Mouse (Mus musculus): ENCODE results near the gene Eef1e1.
"Not testable (repeated sequence)": the region's sequence is repeated elsewhere in the genome, so short reads cannot be mapped to it uniquely, and the experiment has no call there.

Gene Eef1e1

DNA sequence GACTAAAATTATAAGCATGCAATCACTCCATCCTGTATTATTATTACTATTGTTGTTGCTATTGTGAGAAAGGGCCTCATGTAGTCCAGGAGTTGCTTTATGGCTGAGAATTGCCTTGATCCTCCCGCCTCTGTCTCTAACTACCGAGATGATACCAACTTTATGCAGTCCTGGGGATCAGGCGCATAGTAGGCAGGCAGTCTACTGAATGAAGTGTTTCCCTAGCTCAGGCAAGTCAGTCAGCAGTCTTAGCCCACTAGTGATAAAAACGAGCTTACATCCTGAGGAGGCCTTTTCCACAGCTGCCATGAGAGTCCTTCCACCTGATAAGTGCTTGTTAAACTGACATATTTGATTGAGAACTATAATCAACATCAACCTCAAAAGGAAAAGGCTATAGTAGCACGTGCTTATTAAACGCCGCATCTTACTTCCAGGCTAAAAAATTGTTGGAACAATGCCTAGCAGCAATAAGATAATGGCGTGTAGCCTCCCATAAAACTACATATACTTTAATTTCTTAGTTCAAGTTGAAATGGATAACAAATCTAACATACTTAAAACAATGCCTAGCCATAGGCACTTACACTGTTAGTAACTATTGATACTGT lies 34.5 kb downstream of the Eef1e1 start:
- DNase-seq: no peak

DNA sequence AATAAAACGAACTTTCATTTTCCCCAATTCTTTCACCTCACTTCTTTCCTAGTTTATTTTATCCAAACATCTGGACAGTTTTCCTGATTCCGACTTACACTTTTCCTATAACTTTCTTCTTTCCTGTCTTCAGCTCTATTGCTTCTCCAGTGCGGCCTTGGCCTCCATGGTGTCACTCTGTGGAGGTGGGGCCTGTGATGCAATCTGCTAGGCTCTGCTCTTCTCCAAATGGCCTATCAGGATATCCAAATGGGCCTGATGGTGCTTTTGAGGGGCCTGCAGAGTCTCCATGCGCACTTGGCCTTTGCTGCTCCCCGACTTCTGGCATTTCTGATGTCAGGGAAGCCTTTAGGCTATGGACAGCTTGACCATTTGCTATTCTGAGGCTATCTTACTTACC lies 35.6 kb downstream of the Eef1e1 start:
- no peak for DNase-seq

DNA sequence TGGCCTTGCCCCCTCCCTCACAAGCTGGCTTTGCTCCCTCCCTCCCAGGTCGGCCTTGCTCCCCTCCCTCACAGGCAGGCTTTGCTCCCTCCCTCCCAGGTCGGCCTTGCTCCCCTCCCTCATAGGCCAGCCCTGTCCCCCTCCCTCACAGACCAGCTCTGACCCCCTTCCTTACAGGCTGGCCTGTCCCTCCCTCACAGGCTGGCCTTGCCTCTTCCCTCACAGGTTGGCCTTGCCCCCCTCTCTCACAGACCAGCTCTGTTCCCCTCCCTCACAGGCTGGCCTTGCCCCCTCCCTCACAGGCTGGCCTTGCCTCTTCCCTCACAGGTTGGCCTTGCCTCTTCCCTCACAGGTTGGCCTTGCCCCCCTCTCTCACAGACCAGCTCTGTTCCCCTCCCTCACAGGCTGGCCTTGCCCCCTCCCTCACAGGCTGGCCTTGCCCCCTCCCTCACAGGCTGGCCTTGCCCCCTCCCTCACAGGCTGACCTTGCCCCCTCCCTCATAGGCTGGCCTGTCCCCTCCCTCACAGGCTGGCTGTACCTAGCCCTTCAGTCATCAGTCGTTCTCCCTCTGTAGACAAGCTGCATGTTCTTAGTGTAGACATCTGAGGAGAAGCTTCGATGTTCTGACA lies 40.7 kb downstream of the Eef1e1 start:
- not testable (repeated sequence) for DNase-seq

DNA sequence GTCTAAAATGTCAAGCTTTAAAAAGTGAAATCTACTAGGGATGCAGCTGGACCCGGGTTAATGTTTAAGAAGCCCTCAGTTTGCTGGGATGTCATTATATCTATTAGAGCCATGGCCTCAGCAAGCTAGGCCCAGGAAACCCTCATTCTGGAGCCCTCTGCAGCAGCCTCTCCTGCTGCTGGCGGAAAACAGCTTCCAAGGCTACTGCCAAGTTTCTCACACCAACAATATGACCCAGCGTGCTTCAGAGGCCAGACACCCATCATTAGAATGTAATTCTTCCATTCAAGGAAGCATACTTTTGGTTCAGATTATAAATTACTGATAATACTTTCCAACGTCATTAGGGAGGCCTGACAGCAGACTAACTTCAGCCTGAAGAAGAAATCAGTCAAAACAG lies 42.0 kb downstream of the Eef1e1 start:
- DNase-seq: peak; percentile 43

DNA sequence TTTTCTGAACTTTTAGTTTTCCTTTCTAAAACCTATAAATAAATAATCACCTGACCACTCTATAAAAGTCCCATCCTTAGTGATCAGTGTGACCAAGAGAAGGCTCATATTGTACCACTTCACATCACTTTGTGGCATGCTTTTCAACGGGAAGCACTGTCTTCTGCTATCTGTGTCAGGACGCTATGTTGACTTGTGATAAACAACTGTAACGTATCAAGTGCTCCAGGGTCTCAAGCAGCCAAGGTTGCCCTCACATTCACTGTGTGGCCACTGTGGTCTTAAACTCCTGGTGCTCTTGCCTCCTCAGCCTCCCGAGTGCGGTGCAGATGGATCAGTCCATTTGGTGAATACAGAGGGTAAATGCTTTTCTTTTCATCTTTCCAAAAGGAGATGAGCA lies 43.2 kb downstream of the Eef1e1 start:
- DNase-seq: no peak

DNA sequence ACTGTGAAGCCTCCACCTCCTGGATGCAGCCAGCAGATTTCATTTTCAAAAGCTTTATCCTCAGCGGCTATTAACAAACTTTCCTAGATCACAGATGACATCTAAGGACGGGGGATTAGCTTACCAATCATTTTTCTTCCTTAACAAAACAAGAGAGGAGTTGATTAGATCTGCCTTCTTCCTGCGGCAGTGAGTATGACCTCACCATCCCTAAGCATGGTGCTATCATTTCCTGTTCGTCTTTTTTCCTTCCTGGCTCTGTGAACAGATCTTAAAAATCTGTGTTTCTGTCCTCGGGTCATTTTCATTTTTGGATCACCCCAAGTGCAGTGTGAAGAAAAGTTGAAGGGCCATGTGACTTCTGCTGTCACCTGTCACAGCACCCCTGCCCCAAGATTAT lies 44.6 kb downstream of the Eef1e1 start:
- no peak for DNase-seq

DNA sequence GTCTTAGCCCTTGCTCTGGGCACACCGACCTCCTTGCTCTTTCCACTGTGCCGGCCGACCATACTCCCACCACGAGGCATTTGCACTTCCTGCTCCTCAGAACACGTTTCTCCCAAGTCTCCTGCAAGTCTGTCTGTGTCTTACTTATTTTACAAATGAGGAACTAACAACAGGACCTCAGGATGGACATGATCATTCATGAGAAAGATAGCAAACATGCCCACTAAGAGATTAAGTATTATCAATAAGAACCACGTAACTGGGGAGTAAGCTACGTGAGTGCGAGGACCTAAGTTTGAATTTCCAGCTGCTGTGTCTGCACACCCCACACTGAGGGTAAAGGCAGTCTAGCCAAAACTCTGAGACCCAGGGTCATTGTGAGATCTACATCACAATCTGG lies 45.3 kb downstream of the Eef1e1 start:
- no peak for DNase-seq

DNA sequence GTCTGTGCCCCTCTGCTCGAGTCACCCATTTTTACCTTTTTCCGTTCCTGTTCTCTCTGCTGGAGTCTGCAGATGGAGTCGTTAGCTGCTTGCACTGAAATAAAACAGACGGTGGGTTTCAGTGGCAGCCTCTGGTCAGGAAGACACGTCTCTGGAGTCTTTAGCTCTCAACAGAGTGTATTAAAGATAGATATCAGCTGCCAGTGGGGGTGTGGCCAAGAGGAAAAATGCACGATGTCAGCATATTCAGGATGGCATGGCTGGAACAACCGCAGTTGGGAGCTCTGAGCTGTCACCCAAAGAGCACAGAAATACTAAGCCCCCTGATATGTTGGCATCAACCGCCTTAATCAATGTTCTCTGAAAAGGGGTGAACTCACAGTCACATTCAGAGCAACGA lies 46.2 kb downstream of the Eef1e1 start:
- peak; percentile 65 for DNase-seq

DNA sequence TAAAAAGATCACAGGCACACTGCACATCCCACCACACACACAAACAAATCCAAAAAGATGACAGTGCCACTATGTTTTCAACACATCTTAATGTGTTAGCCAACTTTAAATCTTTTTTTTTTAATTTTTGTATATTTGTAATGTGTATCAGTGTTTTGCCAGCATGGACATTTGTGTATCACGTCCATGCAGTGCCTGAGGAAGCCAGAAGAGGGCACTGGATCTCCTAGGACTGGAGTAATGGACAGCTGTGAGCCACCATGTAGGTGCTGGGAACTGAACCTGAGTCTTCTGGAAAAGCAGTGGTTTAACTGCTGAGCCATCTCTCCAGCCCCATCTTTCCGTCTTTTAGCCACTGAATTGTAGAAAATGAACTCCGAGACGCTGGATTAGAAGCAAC lies 46.7 kb downstream of the Eef1e1 start:
- no peak for DNase-seq

DNA sequence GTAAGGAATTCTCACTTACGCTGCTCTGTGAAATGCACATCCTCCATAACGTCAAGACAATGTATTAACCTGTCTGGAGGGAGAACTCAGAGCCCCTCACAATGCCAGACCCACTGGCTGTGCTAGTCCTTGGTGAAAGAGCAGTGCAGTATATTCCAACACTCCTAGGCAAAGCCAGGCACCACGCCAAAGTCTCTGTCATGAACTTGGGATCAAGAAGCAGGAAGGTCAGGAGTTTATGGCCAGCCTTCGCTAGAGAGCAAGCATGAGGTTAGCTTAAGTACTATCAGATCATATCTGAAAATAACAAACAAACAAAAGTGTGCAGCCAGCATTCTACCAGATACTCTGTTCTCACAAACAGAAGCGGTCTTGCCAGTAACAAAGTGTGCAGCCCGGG lies 48.5 kb downstream of the Eef1e1 start:
- peak; percentile 77 for DNase-seq

DNA sequence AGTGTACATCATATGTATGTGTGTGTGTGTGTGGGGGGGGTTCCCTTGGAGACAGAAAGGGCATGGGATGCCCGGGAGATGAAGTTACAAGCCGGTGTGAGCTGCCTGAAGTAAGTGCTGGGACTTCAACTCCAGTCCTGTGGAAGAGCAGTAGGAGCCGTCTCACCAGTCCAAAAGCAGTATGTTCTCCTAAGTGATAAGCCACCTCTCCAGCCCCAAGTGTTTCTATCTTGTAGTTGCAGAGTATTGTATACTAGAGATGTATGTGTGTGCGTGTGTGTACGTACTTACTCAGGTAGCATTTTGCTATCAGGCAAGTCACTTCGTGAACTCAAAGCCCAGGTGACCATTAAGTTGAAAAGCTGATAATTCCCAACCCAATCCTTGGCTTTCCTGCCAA lies 51.7 kb downstream of the Eef1e1 start:
- DNase-seq: no peak

DNA sequence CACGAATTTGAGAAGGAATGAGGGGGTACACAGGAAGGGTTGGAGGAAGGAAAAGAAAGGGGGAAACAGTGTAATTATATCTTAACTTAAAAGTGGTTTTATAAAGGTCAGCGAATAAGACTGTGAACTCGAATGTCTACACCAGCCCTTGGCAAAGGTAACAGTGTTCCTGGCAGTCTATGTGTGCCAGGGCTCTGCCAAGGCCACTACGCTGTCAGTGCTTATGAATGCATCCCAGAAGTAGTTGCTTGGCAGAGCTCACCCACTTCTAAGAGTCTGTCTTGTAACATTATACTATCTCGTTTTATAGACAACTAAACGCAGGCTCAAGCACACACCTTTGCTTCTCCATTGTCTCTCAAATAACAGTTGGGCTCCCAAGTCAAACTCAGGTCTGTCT lies 53.5 kb downstream of the Eef1e1 start:
- no peak for DNase-seq

DNA sequence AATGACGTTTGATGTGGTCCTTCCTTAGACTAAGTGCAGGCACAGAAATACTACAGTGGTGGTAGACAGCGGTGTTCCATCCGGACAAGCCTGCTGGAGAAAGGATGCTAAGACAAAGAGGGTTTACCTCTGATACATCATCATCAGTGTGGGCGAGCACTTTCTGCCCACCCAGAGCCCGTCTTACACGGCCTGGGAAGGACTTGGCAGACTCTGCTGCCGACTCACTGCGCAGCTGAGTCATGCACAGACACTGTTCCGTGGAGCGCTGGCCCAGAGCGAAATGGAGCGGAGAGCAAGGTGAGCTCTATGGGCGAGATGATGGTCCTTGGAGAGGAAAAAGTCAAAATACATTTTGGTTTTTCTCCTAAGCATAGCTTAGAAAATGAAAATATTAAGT lies 55.9 kb downstream of the Eef1e1 start:
- no peak for DNase-seq

DNA sequence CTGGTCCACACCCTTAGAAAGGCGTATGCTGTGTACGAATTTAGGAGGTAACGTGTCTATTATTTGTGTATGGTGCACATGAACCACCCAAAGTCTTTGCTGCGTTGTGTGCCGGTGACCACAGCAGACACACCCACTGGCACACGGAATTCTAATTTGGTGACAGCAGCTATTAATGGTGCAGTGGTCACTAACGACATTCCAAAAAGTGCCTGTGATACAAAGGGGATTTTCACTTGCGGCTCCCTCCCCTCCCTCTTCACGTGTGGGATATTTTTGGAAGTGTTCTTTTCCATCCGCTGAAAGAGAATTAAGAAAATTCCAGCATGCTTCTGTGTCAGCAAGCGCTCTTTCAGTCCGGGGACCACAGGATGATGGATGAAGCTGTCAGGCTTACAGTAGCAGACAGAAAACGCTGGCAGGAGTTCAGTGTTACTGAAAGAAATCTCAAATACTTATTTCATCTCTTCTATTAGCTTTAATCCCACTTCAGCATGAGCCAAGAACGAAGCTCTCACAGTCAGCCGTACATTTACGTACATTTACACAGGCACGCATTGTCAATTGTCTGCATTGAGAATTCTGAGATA lies 56.5 kb downstream of the Eef1e1 start:
- no peak for DNase-seq

DNA sequence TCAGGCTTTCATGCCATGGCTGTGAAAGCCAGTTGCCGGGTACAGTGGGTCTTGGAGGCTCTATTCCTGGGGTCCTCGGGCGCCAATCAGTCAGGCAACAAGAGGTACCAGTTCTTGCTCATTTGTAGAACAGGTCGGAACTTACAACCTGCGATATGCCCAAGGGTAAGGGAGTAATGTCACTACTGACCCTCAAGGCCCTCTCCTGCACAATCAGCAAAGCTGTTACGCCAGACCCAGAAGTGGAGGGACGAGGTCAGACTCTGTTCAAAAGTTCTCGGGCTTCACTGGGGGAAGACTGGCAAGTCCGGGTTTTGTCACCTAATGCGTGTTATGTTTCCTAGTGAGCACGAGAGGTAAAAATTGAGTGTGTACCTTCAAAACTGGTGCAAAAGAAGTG lies 58.0 kb downstream of the Eef1e1 start:
- no peak for DNase-seq

DNA sequence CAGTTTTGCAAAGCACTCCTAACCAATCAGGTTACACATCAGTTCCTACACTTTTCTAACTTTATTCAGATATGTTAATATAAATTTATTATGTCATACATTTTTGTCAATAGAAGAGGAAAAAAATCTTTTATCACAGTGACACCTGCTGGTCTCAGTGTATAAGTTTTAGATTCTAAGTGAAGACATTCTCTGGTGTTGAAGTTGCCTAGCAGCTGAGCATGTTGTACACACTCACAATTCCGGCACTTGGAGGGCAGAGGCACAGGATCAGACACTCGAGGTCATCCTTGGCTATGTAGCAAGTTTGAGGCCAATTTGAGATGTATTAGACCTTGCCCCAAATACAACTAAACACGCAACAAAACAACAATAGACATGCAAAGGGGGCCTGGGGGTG lies 61.8 kb downstream of the Eef1e1 start:
- peak; percentile 23 for DNase-seq

DNA sequence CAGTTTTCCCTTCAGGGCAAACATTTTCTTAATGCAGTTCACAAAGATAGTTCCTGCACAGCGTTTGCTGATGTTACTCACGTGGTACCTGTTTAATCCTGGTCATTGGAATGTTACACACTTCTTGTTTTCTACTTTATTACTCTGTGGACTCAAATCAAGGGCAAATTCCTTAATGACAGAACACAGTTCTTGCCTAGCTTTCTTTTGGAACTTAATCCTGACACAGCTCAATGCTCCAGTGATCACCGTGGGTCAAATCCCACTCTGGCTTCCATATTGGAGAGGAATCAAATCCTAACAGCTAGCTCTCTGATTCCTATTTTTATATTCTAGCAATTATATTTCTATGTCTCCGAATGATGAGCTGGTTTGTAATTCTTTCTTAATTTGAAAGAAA lies 62.4 kb downstream of the Eef1e1 start:
- no peak for DNase-seq

Data from lung, postnatal 10 days (tissue).